Mouse (Mus musculus): ENCODE data around the gene Clpb.
"Not testable (repeated sequence)": the region's sequence is repeated elsewhere in the genome, so short reads cannot be mapped to it uniquely, and the experiment has no call there.

The Clpb gene

GRCm38 (mm10) chr7:101663514-101664159 lies at the start of gene Clpb:
Gene Clpb (plus strand): TSS chr7:101663633.
- CTCF ChIA-PET: no interaction called here

GRCm38 (mm10) chr7:101615406-101615805 lies 48.0 kb upstream of the Clpb start:
- CTCF ChIA-PET: no interaction called here

GRCm38 (mm10) chr7:101616136-101616835 lies 47.1 kb upstream of the Clpb start:
- CTCF ChIA-PET: no interaction called here

- CTCF ChIA-PET: no interaction called here
These were observed 45.8 kb upstream of the Clpb start for GRCm38 (mm10) chr7:101617438-101618165.

- CTCF ChIA-PET: interaction anchor here (0.6 kb wide), 1 partner anchor 93 kb away, joined by 8 read pairs; no protein-coding TSS in a partner anchor
These were observed 45.2 kb upstream of the Clpb start for GRCm38 (mm10) chr7:101618273-101618672.

GRCm38 (mm10) chr7:101620373-101620772 lies 43.1 kb upstream of the Clpb start:
- CTCF ChIA-PET: no interaction called here

- CTCF ChIA-PET: not testable (repeated sequence)
These were observed 41.6 kb upstream of the Clpb start for GRCm38 (mm10) chr7:101621861-101622260.

GRCm38 (mm10) chr7:101624283-101624682 lies 39.1 kb upstream of the Clpb start:
- CTCF ChIA-PET: no interaction called here

GRCm38 (mm10) chr7:101627166-101627565 lies 36.3 kb upstream of the Clpb start:
- CTCF ChIA-PET: not testable (repeated sequence)

GRCm38 (mm10) chr7:101628481-101628880 lies 35.0 kb upstream of the Clpb start:
- CTCF ChIA-PET: no interaction called here

GRCm38 (mm10) chr7:101633629-101634177 lies 29.7 kb upstream of the Clpb start:
- CTCF ChIA-PET: no interaction called here

GRCm38 (mm10) chr7:101634513-101634912 lies 28.9 kb upstream of the Clpb start:
- CTCF ChIA-PET: no interaction called here

- CTCF ChIA-PET: no interaction called here
These were observed 27.4 kb upstream of the Clpb start for GRCm38 (mm10) chr7:101636056-101636455.

GRCm38 (mm10) chr7:101643879-101644278 lies 19.6 kb upstream of the Clpb start:
- CTCF ChIA-PET: no interaction called here

GRCm38 (mm10) chr7:101649729-101650128 lies 13.7 kb upstream of the Clpb start:
- CTCF ChIA-PET: no interaction called here

GRCm38 (mm10) chr7:101650565-101650964 lies 12.9 kb upstream of the Clpb start:
- CTCF ChIA-PET: no interaction called here

GRCm38 (mm10) chr7:101653681-101654209 lies 9.7 kb upstream of the Clpb start:
- CTCF ChIA-PET: no interaction called here

- CTCF ChIA-PET: no interaction called here
These were observed 8.5 kb upstream of the Clpb start for GRCm38 (mm10) chr7:101654936-101655335.

GRCm38 (mm10) chr7:101662006-101662405 lies 1.4 kb upstream of the Clpb start:
- CTCF ChIA-PET: no interaction called here

GRCm38 (mm10) chr7:101666581-101666980 lies 3.1 kb downstream of the Clpb start:
- CTCF ChIA-PET: no interaction called here

GRCm38 (mm10) chr7:101671601-101672280 lies 8.3 kb downstream of the Clpb start:
- CTCF ChIA-PET: interaction anchor here (0.7 kb wide), 1 partner anchor 764 kb away, joined by 8 read pairs; no protein-coding TSS in a partner anchor

GRCm38 (mm10) chr7:101673497-101673896 lies 10.1 kb downstream of the Clpb start:
- CTCF ChIA-PET: no interaction called here
